Mouse (Mus musculus): ENCODE data around the gene Tspan4.

- TF ChIP-seq CTCF (IDR thresholded peaks at IDR 0.05; ENCODE audit: low read depth, low read length) (no peak), POLR2AphosphoS5 (IDR thresholded peaks at IDR 0.05; ENCODE audit: insufficient replicate concordance, low read depth, low read length) (no peak), GATA1 (IDR thresholded peaks at IDR 0.05; ENCODE audit: borderline replicate concordance, low read length) (no peak)
These were observed 11.0 kb upstream of the Tspan4 start for GRCm38 (mm10) chr7:141463824-141464602.
